Mouse (Mus musculus): ENCODE results near the gene Barx1. TPM values are rescaled to one million over a fixed set of nuclear protein-coding genes. Genes with fewer than 3 reads are reported as not detected.
A peak's percentile ranks its signal among the peaks of the same experiment; 100 is the strongest.

Barx1 gene
- polyA plus RNA-seq (2015; fragmentation: Nextera tagmentation; extraction: Ambion mirVana), result 0.10 and 0.12 TPM in 2 replicates

DNA sequence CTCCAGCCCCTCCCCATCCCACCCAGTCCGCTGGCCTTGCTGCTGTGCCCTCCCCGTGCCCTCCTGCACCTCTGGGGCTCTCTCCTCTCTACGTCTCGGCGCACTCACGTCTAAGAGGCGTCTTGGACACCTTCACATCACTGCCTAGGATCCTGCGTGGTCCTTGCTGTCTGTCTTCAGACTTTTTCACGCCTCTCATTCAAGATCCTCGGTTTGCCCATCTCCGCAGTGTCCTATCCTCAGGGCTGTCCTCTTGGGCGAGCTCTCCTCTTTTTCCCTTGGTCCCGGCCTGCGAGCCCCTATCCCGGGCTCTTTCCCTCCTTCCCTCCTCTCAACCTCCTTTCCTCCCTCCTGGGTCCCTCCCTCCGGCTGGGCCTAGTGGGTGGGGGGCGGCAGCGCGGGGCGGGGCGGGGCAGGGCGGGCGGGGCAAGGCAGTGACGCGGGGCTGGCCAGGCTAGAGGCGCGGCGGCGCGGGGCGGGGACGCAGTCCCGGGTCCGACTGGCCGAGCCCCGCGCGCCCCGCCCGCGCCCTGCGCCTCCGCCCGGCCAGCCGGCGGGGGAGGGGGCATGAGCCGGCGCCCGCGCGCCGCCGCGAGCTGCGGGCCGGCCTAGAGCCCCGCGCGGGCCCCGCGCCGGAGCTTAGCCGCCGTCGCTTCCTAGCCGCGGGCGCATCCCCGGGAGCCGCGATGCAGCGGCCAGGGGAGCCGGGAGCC is at the start of gene Barx1:
TSS of gene Barx1 (plus strand) at position 568 of the 713 bp plus-strand sequence.
- peak; percentile 38 for ATAC-seq (replicated peaks; ENCODE audit: low FRiP score)
- no peak within 1 kb of the TSS for H3K27ac ChIP-seq
- under 1% methylated on average over 37 of the region's 73 CpGs for WGBS

DNA sequence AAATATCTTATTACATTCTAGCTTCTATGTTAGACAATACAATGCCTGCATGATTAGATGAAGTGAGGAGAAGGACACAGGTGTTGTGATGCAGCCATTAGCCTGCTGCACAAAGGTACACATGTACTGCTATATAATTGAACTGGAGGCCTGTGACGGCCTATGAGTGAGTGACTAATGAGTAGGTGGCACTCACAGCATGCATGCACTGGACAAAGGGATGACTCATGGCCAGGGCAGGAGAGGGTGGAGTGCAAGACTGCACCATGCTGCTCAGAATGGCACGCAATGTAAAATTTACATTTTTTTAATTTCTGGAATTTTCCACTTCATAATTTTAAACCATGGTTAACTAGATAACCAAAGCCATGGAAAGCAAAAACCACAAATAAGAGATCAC is 48.3 kb upstream of the Barx1 start:
- Histone ChIP-seq H3K9me3 (replicated peaks) (peaks cover 16% of the 10 kb centered on the region), H3K9ac (no peak overlapping the region), H3K4me1 (peaks cover 5% of the 10 kb centered on the region; the same call in 1 of the 2 replicates), H3K4me3 (replicated peaks) (no peak overlapping the region), H3K36me3 (peaks cover 6% of the 10 kb centered on the region; the same call in 1 of the 2 replicates), H3K27ac (no peak overlapping the region), H3K27me3 (no peaks in the 10 kb centered on the region), H3K4me2 (no peak overlapping the region)
- WGBS, result 90% methylated on average over 2 of the region's 2 CpGs
- ATAC-seq (replicated peaks; ENCODE audit: low FRiP score), result no peak

More for the DNA sequence above, at the start of gene Barx1:
- peak within 1 kb of the TSS; percentile 38 for H3K9ac ChIP-seq
- no peaks in the 10 kb centered on the region for H3K9me3 ChIP-seq (replicated peaks)
- no peaks in the 10 kb centered on the region for H3K36me3 ChIP-seq
- H3K4me1 ChIP-seq, result peaks cover 55% of the 10 kb centered on the region
- peak within 1 kb of the TSS; percentile 50 for H3K4me3 ChIP-seq (replicated peaks)
- peak within 1 kb of the TSS; percentile 90 for H3K4me2 ChIP-seq
- H3K27me3 ChIP-seq, result peaks cover 100% of the 10 kb centered on the region

DNA sequence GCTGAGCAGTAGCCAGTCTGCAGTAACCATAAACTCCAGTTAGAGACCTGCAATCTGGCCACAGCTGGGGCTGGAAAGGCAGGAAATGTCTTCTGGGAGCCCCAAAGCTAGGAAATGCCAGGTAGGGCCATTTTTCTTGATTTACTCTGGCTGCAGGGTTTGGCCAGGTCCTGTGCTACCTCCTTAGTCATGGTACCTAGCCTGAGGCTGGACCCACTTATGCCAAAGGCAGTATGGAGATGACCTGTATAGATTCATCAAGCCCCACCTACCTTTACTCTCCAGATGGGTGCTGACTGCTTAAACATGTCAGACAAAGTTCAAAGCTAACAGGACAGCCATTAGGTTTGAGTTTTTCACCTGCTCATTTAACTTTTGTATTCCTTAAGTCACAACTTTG is 45.0 kb upstream of the Barx1 start:
- no peak overlapping the region for H3K4me3 ChIP-seq (replicated peaks)
- peak overlapping the region; percentile 66 for H3K27ac ChIP-seq
- no peaks in the 10 kb centered on the region for H3K27me3 ChIP-seq
- H3K9ac ChIP-seq, result no peak overlapping the region
- peaks cover 16% of the 10 kb centered on the region for H3K9me3 ChIP-seq (replicated peaks)
- peaks cover 6% of the 10 kb centered on the region; the same call in 1 of the 2 replicates for H3K36me3 ChIP-seq
- H3K4me2 ChIP-seq, result no peak overlapping the region
- ATAC-seq (replicated peaks; ENCODE audit: low FRiP score), result no peak
- H3K4me1 ChIP-seq, result peaks cover 5% of the 10 kb centered on the region; the same call in 1 of the 2 replicates

DNA sequence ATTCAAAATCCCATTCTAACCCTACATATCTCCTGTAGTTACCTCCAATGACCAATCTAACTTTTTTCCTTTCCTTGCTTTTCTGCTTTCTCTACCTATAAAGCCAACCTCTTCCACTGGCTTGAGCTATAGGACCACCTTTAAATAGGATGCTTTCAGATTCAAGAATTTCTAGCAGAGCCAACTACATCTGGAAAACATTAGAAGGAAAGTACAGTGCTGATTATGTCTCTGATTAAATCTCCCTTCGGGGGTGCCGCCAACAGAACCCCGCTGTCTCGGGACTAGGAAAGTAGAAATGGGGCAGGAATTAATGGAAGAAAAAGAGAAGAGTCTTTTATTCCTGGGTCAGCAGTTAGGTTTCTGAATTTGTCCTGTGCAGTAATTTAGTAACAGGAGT is 43.9 kb upstream of the Barx1 start:
- Histone ChIP-seq H3K27ac (no peak overlapping the region), H3K4me1 (peaks cover 5% of the 10 kb centered on the region; the same call in 1 of the 2 replicates), H3K9ac (no peak overlapping the region), H3K4me2 (no peak overlapping the region), H3K4me3 (replicated peaks) (no peak overlapping the region), H3K27me3 (no peaks in the 10 kb centered on the region), H3K36me3 (peaks cover 6% of the 10 kb centered on the region; the same call in 1 of the 2 replicates), H3K9me3 (replicated peaks) (peaks cover 16% of the 10 kb centered on the region)
- WGBS, result 70% methylated on average over 4 of the region's 4 CpGs
- ATAC-seq (replicated peaks; ENCODE audit: low FRiP score), result no peak

DNA sequence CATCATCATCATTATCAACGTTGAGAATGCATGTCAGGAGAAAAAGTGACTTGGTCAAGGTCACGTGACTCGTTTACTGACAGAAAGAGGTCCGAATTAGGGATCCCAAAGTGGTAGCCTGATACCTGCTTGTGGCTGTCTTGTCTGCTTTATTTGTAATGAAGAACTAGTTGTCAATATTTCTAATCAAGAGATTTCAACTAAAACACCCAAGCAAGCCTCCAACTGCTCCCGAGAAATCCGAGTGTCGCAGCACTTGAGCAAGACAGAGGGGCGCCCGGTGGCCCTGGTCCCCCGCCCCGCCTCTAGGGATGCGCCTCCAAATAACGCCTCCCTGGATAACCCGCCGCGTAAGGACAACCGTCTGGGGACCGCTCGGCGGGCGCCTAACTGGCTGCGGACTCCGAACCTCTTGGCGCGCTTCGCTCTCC is 37.8 kb upstream of the Barx1 start:
- H3K27me3 ChIP-seq, result 0 out of 2 replicates have a peak, but pooled peaks cover 6% of the 10 kb centered on the region
- no peaks in the 10 kb centered on the region for H3K36me3 ChIP-seq
- H3K4me2 ChIP-seq, result peak overlapping the region; percentile 91
- peak overlapping the region; percentile 87 for H3K4me3 ChIP-seq (replicated peaks)
- H3K9me3 ChIP-seq (replicated peaks), result no peaks in the 10 kb centered on the region
- peak overlapping the region; percentile 87 for H3K27ac ChIP-seq
- peaks cover 8% of the 10 kb centered on the region for H3K4me1 ChIP-seq
- peak; percentile 78 for ATAC-seq (replicated peaks; ENCODE audit: low FRiP score)
- WGBS, result under 1% methylated on average over 26 of the region's 26 CpGs
- peak overlapping the region; percentile 92 for H3K9ac ChIP-seq

DNA sequence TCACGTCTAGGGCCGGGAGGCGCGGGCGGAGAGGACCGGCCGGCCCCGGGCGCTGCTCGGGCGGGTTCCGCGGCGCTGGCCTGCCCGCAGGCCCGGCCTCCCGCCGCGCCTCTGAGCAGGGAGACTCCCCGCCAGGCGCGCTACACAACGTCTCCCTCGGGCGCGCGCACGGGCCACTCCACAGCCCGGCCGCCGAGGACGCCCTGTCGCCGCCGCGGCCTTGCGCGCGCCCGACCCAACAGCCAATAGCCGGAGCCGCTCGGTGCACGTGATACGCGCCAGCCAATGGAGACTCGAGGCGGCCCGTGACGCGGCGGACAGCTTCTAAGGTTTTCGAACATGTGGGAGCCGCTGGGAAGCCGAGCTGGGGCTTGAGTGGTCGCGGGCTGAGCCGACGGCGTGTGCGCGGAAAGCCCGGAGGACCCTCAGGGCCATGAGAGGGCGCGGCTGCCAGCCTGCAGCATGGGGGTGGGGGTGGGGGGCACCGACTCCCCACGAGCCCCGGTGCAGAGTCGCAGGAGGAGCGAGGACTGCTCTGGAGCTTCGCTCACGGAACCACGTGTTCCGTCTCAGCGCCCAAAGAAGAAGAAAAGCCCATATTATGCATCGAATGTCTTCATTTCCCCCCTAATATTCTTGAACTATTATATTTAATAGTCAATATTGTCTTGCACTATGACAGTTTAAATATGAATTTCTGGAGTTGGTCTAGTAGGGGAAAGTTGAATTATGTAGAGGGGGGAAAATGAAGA is 37.2 kb upstream of the Barx1 start, which contains the start of gene Ptpdc1:
TSS of gene Ptpdc1 (minus strand) at position 232 of the 752 bp plus-strand sequence.
- Histone ChIP-seq H3K9me3 (replicated peaks) (no peaks in the 10 kb centered on the region), H3K4me2 (peak within 1 kb of the TSS; percentile 91), H3K36me3 (no peaks in the 10 kb centered on the region), H3K9ac (peak within 1 kb of the TSS; percentile 92), H3K27me3 (0 out of 2 replicates have a peak, but pooled peaks cover 6% of the 10 kb centered on the region), H3K4me1 (peaks cover 8% of the 10 kb centered on the region), H3K27ac (peak within 1 kb of the TSS; percentile 87), H3K4me3 (replicated peaks) (peak within 1 kb of the TSS; percentile 87)
- ATAC-seq (replicated peaks; ENCODE audit: low FRiP score), result peak; percentile 99
- WGBS, result 3% methylated on average over 72 of the region's 76 CpGs

DNA sequence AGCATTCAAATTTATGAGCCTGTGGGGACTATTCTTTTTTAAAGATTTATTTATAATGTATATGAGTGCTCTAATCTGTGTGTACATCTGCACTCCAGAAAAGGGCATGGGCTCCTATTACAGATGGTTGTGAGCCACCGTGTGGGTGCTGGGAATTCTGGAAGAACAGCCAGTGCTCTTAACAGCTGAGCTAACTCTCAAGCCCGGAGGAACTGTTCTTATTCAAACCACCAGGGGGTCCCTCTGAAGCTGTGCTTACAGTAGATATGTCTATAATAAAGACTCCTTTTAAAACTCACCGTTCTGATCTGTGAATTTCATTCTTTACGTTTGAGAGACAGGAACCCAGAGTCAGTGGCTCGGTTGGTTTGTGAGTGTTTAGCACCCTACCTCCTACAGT is 31.1 kb upstream of the Barx1 start:
- no peak overlapping the region for H3K27ac ChIP-seq
- H3K4me3 ChIP-seq (replicated peaks), result no peak overlapping the region
- 82% methylated on average over 5 of the region's 5 CpGs for WGBS

DNA sequence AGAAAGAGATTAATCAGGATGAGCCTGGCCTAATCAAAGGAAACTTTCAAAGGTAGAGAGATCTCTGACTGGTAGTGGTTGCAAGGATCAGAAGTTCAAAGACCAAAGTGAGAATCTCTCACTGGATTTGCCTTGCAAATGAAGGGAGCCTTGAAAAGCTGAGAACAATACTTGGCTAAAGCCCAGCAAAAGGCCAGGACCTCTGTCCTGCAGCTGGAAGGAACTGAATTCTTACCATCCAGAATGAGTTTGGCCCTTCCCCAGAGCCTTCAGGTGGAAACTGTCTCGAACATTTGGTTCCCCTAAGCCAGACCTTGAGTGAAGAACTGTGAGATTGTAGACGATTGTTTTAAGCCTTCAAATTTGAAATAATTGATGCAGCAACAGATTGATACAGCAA is 25.1 kb upstream of the Barx1 start:
- no peak overlapping the region for H3K4me2 ChIP-seq

More for the DNA sequence above, 31.1 kb upstream of the Barx1 start:
- no peaks in the 10 kb centered on the region for H3K36me3 ChIP-seq
- H3K9ac ChIP-seq, result no peak overlapping the region
- no peaks in the 10 kb centered on the region for H3K4me1 ChIP-seq
- 0 out of 2 replicates have a peak, but pooled peaks cover 2% of the 10 kb centered on the region for H3K27me3 ChIP-seq
- H3K4me2 ChIP-seq, result no peak overlapping the region
- no peak for ATAC-seq (replicated peaks; ENCODE audit: low FRiP score)
- H3K9me3 ChIP-seq (replicated peaks), result no peaks in the 10 kb centered on the region

DNA sequence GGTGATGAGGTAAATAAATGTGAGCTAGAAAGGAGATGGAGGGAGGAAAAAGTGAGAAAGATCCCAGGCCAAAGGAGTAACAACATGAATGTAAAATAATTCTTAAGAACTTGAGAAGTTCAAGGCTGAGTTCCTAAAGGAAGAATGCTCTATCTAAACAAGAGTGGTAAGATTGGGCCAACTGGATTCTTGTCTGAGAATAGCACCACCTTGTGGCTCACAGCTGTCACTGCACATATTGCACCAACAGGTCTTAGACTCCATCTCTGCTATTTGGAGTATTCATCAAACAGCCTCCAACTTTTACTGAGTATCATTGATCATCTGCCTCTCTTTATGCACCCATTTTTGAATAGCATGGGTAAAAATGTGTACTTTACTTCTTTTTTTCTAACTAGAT is 23.2 kb upstream of the Barx1 start:
- Histone ChIP-seq H3K4me2 (no peak overlapping the region), H3K4me1 (no peaks in the 10 kb centered on the region), H3K27me3 (no peaks in the 10 kb centered on the region), H3K9me3 (replicated peaks) (no peaks in the 10 kb centered on the region), H3K27ac (no peak overlapping the region), H3K9ac (no peak overlapping the region), H3K36me3 (no peaks in the 10 kb centered on the region), H3K4me3 (replicated peaks) (no peak overlapping the region)
- no peak for ATAC-seq (replicated peaks; ENCODE audit: low FRiP score)

More for the DNA sequence above, 25.1 kb upstream of the Barx1 start:
- H3K27ac ChIP-seq, result no peak overlapping the region
- no peaks in the 10 kb centered on the region for H3K36me3 ChIP-seq
- no peak for ATAC-seq (replicated peaks; ENCODE audit: low FRiP score)
- no peaks in the 10 kb centered on the region for H3K9me3 ChIP-seq (replicated peaks)
- H3K4me1 ChIP-seq, result no peaks in the 10 kb centered on the region
- 45% methylated on average over 2 of the region's 2 CpGs for WGBS
- H3K4me3 ChIP-seq (replicated peaks), result no peak overlapping the region
- no peaks in the 10 kb centered on the region for H3K27me3 ChIP-seq
- no peak overlapping the region for H3K9ac ChIP-seq

DNA sequence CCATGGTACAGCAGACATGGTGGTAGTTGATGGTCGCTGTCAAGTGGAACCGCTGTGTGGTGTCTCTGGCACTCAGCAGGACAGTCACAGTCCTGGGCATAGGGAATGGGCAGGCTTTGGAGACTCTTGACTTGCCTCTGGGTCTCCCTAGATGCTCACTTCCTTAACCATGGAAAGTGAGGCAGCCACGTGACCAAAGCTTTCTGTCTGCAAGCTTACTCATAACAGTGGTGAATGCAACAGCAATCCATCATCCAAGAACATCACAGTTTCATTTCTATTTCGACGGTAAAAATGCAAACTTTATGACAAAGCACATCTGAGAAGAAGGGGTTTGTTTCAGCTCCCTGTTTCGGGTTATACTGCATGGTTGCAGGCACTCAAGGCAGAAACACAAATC is 19.7 kb upstream of the Barx1 start:
- H3K9ac ChIP-seq, result no peak overlapping the region
- H3K36me3 ChIP-seq, result no peaks in the 10 kb centered on the region
- H3K27ac ChIP-seq, result no peak overlapping the region
- 0 out of 2 replicates have a peak, but pooled peaks cover 3% of the 10 kb centered on the region for H3K9me3 ChIP-seq (replicated peaks)
- no peaks in the 10 kb centered on the region for H3K27me3 ChIP-seq
- no peak for ATAC-seq (replicated peaks; ENCODE audit: low FRiP score)
- no peak overlapping the region for H3K4me2 ChIP-seq
- H3K4me3 ChIP-seq (replicated peaks), result no peak overlapping the region
- H3K4me1 ChIP-seq, result no peaks in the 10 kb centered on the region
- 81% methylated on average over 6 of the region's 6 CpGs for WGBS

DNA sequence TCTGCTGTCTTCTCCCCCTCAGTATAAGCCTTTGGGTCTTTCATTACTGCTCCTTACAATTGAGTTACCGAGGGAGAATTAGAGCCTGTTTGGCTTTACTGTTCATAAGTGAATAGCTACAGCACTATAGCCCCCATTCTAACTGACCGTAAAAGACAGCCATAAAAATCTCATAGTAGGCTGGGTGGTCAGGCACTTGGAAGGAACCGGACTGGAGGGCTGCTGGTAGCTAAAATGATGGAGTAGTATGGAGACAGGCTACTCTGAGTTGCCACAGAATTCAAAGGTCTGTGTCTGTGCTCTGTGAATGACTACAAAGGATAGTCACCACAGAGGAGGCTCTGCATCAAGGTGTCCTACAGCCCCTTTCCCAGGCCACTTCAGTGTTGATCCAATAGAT is 18.8 kb upstream of the Barx1 start:
- Histone ChIP-seq H3K4me1 (no peaks in the 10 kb centered on the region), H3K27me3 (no peaks in the 10 kb centered on the region), H3K9ac (no peak overlapping the region), H3K9me3 (replicated peaks) (0 out of 2 replicates have a peak, but pooled peaks cover 3% of the 10 kb centered on the region), H3K36me3 (no peaks in the 10 kb centered on the region), H3K4me2 (no peak overlapping the region), H3K4me3 (replicated peaks) (no peak overlapping the region), H3K27ac (no peak overlapping the region)
- WGBS, result 42% methylated on average over 3 of the region's 3 CpGs
- ATAC-seq (replicated peaks; ENCODE audit: low FRiP score), result no peak

DNA sequence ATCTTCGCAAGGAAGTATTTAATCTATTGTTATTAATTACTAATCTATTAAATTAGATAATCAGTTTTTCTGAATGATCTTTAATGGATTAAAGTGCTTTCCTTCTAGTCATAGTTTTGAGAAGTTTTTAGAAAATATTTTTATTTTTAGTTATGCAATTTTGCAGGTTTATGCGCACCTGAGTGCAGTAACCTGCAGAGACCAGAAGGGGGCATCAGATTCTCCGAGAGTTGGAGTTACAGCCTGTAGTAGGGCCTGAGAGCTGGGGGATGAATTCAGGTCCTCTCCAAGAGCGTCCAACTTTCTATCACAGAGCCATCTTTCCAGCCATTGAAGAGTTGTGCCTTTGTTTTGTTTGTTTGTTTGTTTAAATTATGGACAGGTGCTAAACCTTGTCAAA is 16.1 kb upstream of the Barx1 start:
- ATAC-seq (replicated peaks; ENCODE audit: low FRiP score), result no peak
- Histone ChIP-seq H3K9me3 (replicated peaks) (0 out of 2 replicates have a peak, but pooled peaks cover 3% of the 10 kb centered on the region), H3K4me3 (replicated peaks) (no peak overlapping the region), H3K4me1 (no peaks in the 10 kb centered on the region), H3K36me3 (no peaks in the 10 kb centered on the region), H3K27ac (no peak overlapping the region), H3K4me2 (no peak overlapping the region), H3K9ac (no peak overlapping the region), H3K27me3 (0 out of 2 replicates have a peak, but pooled peaks cover 7% of the 10 kb centered on the region)
- WGBS, result 89% methylated on average over 4 of the region's 4 CpGs

Measured in kidney, embryonic 15.5 days (tissue).